In the genomic region with DNA sequence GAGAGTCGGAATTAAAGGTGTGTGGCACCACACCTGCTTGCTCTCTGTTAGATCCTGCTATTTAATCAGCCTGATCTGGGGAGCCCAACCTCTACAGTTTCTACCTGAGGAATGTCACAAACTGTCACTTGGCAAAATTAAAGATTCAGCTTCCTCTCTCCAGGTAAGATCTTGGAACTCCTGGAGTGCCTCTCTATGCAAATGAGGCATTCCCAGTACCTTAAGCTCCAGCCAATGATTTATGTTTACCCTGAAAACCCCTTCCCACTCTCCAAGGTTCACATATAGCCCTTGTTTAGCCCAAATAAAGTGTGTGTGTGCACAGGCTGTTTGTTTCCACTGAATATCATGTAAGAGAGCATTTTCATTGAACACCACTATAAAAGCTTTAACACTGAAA, we compare ENCODE assay signal across 32 mouse cellular contexts. TPM values are rescaled to one million over a fixed set of nuclear protein-coding genes. Genes with fewer than 3 reads are reported as not detected.
"Had no signal": no experiment of that assay in that cellular context is flagged by ENCODE, and none has a peak within 500 bp of the region (broad histone marks: within the 10 kb centered on the region; RNA-seq: fewer than 3 reads in every experiment).

No protein-coding gene starts in this region.

- H3K4me3 ChIP-seq: gastrocnemius, adult 2 months; heart, adult 2 months; heart, embryonic 12.5 days; hindbrain, embryonic 10.5 days; hindbrain, embryonic 12.5 days; intestine, embryonic 15.5 days; kidney, embryonic 15.5 days; limb, embryonic 13.5 days; limb, embryonic 15.5 days; liver, embryonic 12.5 days had no signal

- H3K4me1 ChIP-seq: heart, embryonic 12.5 days; hindbrain, embryonic 10.5 days; hindbrain, embryonic 12.5 days; intestine, embryonic 15.5 days; kidney, embryonic 15.5 days; limb, embryonic 13.5 days; limb, embryonic 15.5 days; liver, embryonic 12.5 days had no signal

- DNase-seq: gastrocnemius, adult 2 months; gastrocnemius, postnatal 10 days; gastrocnemius, postnatal 36 days; heart, adult 2 months; heart, postnatal 10 days; heart, postnatal 4 days; kidney, adult 11 months; kidney, adult 2 months; kidney, adult 9 months; kidney, postnatal 14 days; kidney, postnatal 36 days; layer of hippocampus, adult 9-11 months; layer of hippocampus, postnatal 36 days; left cerebral cortex, postnatal 4 days had no signal

- H3K27me3 ChIP-seq: heart, embryonic 12.5 days; hindbrain, embryonic 12.5 days; intestine, embryonic 15.5 days; kidney, embryonic 15.5 days; limb, embryonic 13.5 days; limb, embryonic 15.5 days; liver, embryonic 12.5 days had no signal

- H3K9ac ChIP-seq: heart, embryonic 12.5 days; hindbrain, embryonic 12.5 days; hindbrain, embryonic 14.5 days; intestine, embryonic 15.5 days; kidney, embryonic 15.5 days; limb, embryonic 13.5 days; limb, embryonic 15.5 days; liver, embryonic 12.5 days; liver, embryonic 14.5 days had no signal

- H3K9me3 ChIP-seq: heart, embryonic 12.5 days; hindbrain, embryonic 10.5 days; hindbrain, embryonic 12.5 days; intestine, embryonic 15.5 days; kidney, embryonic 15.5 days; limb, embryonic 13.5 days; limb, embryonic 15.5 days; liver, embryonic 12.5 days had no signal

- H3K36me3 ChIP-seq: heart, embryonic 12.5 days; hindbrain, embryonic 10.5 days; hindbrain, embryonic 12.5 days; intestine, embryonic 15.5 days; kidney, embryonic 15.5 days; limb, embryonic 13.5 days; limb, embryonic 15.5 days; liver, embryonic 12.5 days had no signal

- H3K27ac ChIP-seq: gastrocnemius, adult 2 months; heart, adult 2 months; hindbrain, embryonic 10.5 days; hindbrain, embryonic 12.5 days; hindbrain, embryonic 14.5 days; intestine, embryonic 15.5 days; kidney, embryonic 15.5 days; kidney, postnatal 0 days; limb, embryonic 13.5 days; limb, embryonic 15.5 days; liver, embryonic 12.5 days; liver, embryonic 14.5 days had no signal

RNA-seq across cellular contexts. Expression of a gene that starts 38.3 kb away (rescaled TPM):
- total RNA-seq: gastrocnemius, postnatal 10 days; granulocyte monocyte progenitor cell, adult 5-6 weeks; heart, postnatal 10 days; heart, postnatal 4 days; layer of hippocampus, postnatal 14 days; left cerebral cortex, postnatal 4 days; liver, adult 2 months had no signal
- polyA plus RNA-seq: heart, embryonic 14.5 days; hindbrain, embryonic 10.5 days; hindbrain, embryonic 14.5 days; intestine, embryonic 15.5 days; kidney, embryonic 15.5 days; kidney, postnatal 0 days; large intestine, adult 2 months; limb, embryonic 11.5 days; limb, embryonic 15.5 days; liver, adult 2 months; liver, embryonic 14.5 days; liver, embryonic 16.5 days had no signal
